In the genomic region with DNA sequence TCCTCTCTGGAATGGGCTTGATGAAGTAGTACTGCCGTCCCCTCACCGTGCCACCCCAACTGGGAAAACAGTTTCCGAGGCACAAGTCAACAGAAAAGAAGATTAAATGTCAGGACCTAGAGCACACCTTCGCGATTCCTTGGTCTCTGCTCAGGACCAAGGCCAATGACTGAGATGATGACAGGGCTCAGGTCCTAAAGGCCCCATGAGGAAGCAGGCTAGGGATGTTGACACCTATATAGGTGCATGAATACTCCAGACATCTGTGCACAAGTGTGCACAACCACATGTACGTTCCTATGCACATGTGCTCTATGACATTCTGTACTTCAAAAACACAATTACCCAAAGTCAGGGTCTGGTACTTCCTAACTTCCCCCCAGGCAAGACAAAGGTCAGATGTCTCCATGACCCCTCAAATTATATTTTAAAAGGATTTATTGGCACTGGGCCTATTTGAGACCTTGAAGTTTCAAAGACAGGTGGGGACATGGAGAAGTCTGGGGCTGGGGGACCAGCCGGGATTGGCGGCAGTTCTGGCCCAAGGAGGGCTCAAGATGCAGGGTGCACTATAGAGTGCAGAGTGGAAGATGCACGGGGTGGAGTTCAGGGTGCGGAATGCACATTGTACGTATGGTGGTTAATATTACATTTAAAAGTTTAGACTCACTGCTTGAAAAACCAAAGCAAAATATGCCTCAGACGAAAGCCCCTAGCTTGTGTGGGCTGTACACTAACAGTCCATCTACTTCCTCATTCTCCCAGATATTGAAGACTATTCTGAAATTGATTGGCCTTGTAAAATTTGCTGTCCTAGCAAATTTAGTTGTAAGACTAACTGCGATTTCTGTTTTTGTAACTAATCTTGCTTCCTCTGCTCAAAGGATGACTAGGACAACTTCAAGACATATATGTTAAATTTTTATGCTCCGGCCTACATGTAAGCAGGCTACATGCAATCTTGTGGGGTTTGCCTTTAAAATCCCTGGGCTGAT, we compare ENCODE assay signal across 8 mouse cellular contexts. TPM values are rescaled to one million over a fixed set of nuclear protein-coding genes. Genes with fewer than 3 reads are reported as not detected.
DNase-seq lines count a peak whose midpoint lies in the region; ATAC-seq lines count a peak whose summit lies in the region.

No protein-coding gene starts in this region.

- H3K36me3 ChIP-seq in megakaryocyte, embryonic 14.5 days (replicated peaks; ENCODE audit: low read length), result no peaks in the 10 kb centered on the region
- peaks cover 3% of the 10 kb centered on the region; the same call in 1 of the 2 replicates for H3K36me3 ChIP-seq in limb, embryonic 11.5 days (ENCODE audit: control insufficient read depth, insufficient read depth, low read length)
- no peaks in the 10 kb centered on the region for H3K36me3 ChIP-seq in stomach, embryonic 14.5 days (ENCODE audit: control insufficient read depth, insufficient read depth, low read length)

- H3K27ac ChIP-seq in limb, embryonic 11.5 days (replicated peaks; ENCODE audit: low read depth, low read length), result no peak overlapping the region
- H3K27ac ChIP-seq in stomach, embryonic 14.5 days (ENCODE audit: low read length), result peak overlapping the region; percentile 91; the same call in 1 of the 2 replicates

- no peak for ATAC-seq in megakaryocyte, adult 5-6 weeks (ENCODE audit: poor library complexity, severe bottlenecking)
- ATAC-seq in limb, embryonic 11.5 days (ENCODE audit: insufficient number of reproducible peaks, low FRiP score, low TSS enrichment, low read depth), result no peak
- ATAC-seq in stomach, embryonic 14.5 days (ENCODE audit: insufficient number of reproducible peaks, insufficient read depth, low FRiP score, low read depth), result no peak

- H3K9ac ChIP-seq in limb, embryonic 11.5 days (ENCODE audit: low read length), result peak overlapping the region; percentile 84
- H3K9ac ChIP-seq in stomach, embryonic 14.5 days (replicated peaks; ENCODE audit: low read depth, low read length), result peak overlapping the region; percentile 87

- H3K4me3 ChIP-seq in megakaryocyte, embryonic 14.5 days (replicated peaks), result peak overlapping the region; percentile 97
- H3K4me3 ChIP-seq in limb, embryonic 11.5 days (ENCODE audit: low read depth, low read length), result peak overlapping the region; percentile 62
- peak overlapping the region; percentile 69 for H3K4me3 ChIP-seq in stomach, embryonic 14.5 days (ENCODE audit: low read depth, low read length)

- H3K4me1 ChIP-seq in megakaryocyte, embryonic 14.5 days, result peaks cover 36% of the 10 kb centered on the region
- H3K4me1 ChIP-seq in limb, embryonic 11.5 days (ENCODE audit: control insufficient read depth, insufficient read depth, low read length), result peaks cover 5% of the 10 kb centered on the region
- peaks cover 16% of the 10 kb centered on the region; the same call in 1 of the 2 replicates for H3K4me1 ChIP-seq in stomach, embryonic 14.5 days (ENCODE audit: control insufficient read depth, insufficient read depth, low read length)

- WGBS in limb, embryonic 11.5 days, result 88% methylated on average over 14 of the region's 14 CpGs
- 86% methylated on average over 14 of the region's 14 CpGs for WGBS in stomach, embryonic 14.5 days

- H3K27me3 ChIP-seq in megakaryocyte, embryonic 14.5 days (replicated peaks), result peaks cover 38% of the 10 kb centered on the region
- peaks cover 7% of the 10 kb centered on the region; the same call in 1 of the 2 replicates for H3K27me3 ChIP-seq in limb, embryonic 11.5 days (ENCODE audit: control insufficient read depth, insufficient read depth, low read length)
- no peaks in the 10 kb centered on the region for H3K27me3 ChIP-seq in stomach, embryonic 14.5 days (ENCODE audit: control insufficient read depth, insufficient read depth, low read length)

- H3K4me2 ChIP-seq in limb, embryonic 11.5 days (ENCODE audit: low read depth, severe bottlenecking), result peak overlapping the region; percentile 57
- peak overlapping the region; percentile 70 for H3K4me2 ChIP-seq in stomach, embryonic 14.5 days (replicated peaks; ENCODE audit: low read depth, low read length)

- DNase-seq in cerebellum, adult 11-12 months, result peak; percentile 62
- no peak for DNase-seq in cerebellum, postnatal 36 days
- DNase-seq in limb, embryonic 11.5 days (ENCODE audit: low spot score), result no peak
- no peak for DNase-seq in MN1 (ENCODE audit: low spot score)
- no peak for DNase-seq in Muller cell, postnatal 12 days (ENCODE audit: inconsistent ontology term)

- no peaks in the 10 kb centered on the region for H3K9me3 ChIP-seq in megakaryocyte, embryonic 14.5 days
- no peaks in the 10 kb centered on the region for H3K9me3 ChIP-seq in limb, embryonic 11.5 days (ENCODE audit: control insufficient read depth, low read length)
- no peaks in the 10 kb centered on the region for H3K9me3 ChIP-seq in stomach, embryonic 14.5 days (ENCODE audit: control insufficient read depth, low read depth, low read length)

RNA-seq across cellular contexts. Expression of a gene that starts 3.1 kb away (rescaled TPM):
- 0.92 and 1.8 TPM in 2 replicates for polyA plus RNA-seq in megakaryocyte, embryonic 14.5 days (2012; ENCODE audit: insufficient read depth, low replicate concordance)
- total RNA-seq in megakaryocyte, adult 5-6 weeks (2015), result 0.80 and 1.9 TPM in 2 replicates
- 0.77 and 1.7 TPM in 2 replicates for total RNA-seq in megakaryocyte, adult 5-6 weeks (2017)
- 1.9 and 2.2 TPM in 2 replicates for polyA plus RNA-seq in limb, embryonic 11.5 days (2014; fragmentation: Nextera tagmentation; extraction: Ambion mirVana)
- polyA plus RNA-seq in stomach, embryonic 14.5 days (2014; fragmentation: Nextera tagmentation; extraction: Ambion mirVana), result 4.2 and 4.9 TPM in 2 replicates

RNA-seq across cellular contexts. Expression of a gene that starts 6.4 kb away (rescaled TPM):
- polyA plus RNA-seq in megakaryocyte, embryonic 14.5 days (2012; ENCODE audit: insufficient read depth, low replicate concordance), result 0.07 TPM in 1 of 2 replicates, not detected in the other
- total RNA-seq in megakaryocyte, adult 5-6 weeks (2015), result 0.02 and 0.07 TPM in 2 replicates
- total RNA-seq in megakaryocyte, adult 5-6 weeks (2017), result not detected in 2 replicates
- polyA plus RNA-seq in limb, embryonic 11.5 days (2014; fragmentation: Nextera tagmentation; extraction: Ambion mirVana), result 0.78 and 0.85 TPM in 2 replicates
- polyA plus RNA-seq in stomach, embryonic 14.5 days (2014; fragmentation: Nextera tagmentation; extraction: Ambion mirVana), result 4.2 and 4.5 TPM in 2 replicates

RNA-seq across cellular contexts. Expression of a gene that starts 42.4 kb away (rescaled TPM):
- polyA plus RNA-seq in megakaryocyte, embryonic 14.5 days (2012; ENCODE audit: insufficient read depth, low replicate concordance), result not detected in 2 replicates
- not detected in 2 replicates for total RNA-seq in megakaryocyte, adult 5-6 weeks (2015)
- total RNA-seq in megakaryocyte, adult 5-6 weeks (2017), result not detected in 2 replicates
- polyA plus RNA-seq in limb, embryonic 11.5 days (2014; fragmentation: Nextera tagmentation; extraction: Ambion mirVana), result not detected in 2 replicates
- not detected in 2 replicates for polyA plus RNA-seq in stomach, embryonic 14.5 days (2014; fragmentation: Nextera tagmentation; extraction: Ambion mirVana)

RNA-seq across cellular contexts. Expression of a gene that starts 46.5 kb away (rescaled TPM):
- polyA plus RNA-seq in megakaryocyte, embryonic 14.5 days (2012; ENCODE audit: insufficient read depth, low replicate concordance), result not detected in 2 replicates
- total RNA-seq in megakaryocyte, adult 5-6 weeks (2015), result not detected in 2 replicates
- total RNA-seq in megakaryocyte, adult 5-6 weeks (2017), result not detected in 2 replicates
- polyA plus RNA-seq in limb, embryonic 11.5 days (2014; fragmentation: Nextera tagmentation; extraction: Ambion mirVana), result 0.26 and 0.31 TPM in 2 replicates
- polyA plus RNA-seq in stomach, embryonic 14.5 days (2014; fragmentation: Nextera tagmentation; extraction: Ambion mirVana), result 0.15 TPM in 1 of 2 replicates, not detected in the other

RNA-seq across cellular contexts. Expression of a gene that starts 57.1 kb away (rescaled TPM):
- polyA plus RNA-seq in megakaryocyte, embryonic 14.5 days (2012; ENCODE audit: insufficient read depth, low replicate concordance), result 90.5 and 96.5 TPM in 2 replicates
- 19.9 and 20.8 TPM in 2 replicates for total RNA-seq in megakaryocyte, adult 5-6 weeks (2015)
- total RNA-seq in megakaryocyte, adult 5-6 weeks (2017), result 17.2 and 23.0 TPM in 2 replicates
- polyA plus RNA-seq in limb, embryonic 11.5 days (2014; fragmentation: Nextera tagmentation; extraction: Ambion mirVana), result 135 and 146 TPM in 2 replicates
- polyA plus RNA-seq in stomach, embryonic 14.5 days (2014; fragmentation: Nextera tagmentation; extraction: Ambion mirVana), result 123 and 143 TPM in 2 replicates
